Mouse (Mus musculus) hindbrain, postnatal 0 days (tissue): ENCODE results near the gene Ostf1. TPM values are rescaled to one million over a fixed set of nuclear protein-coding genes. Genes with fewer than 3 reads are reported as not detected.

Source experiments
- ATAC-seq: fragments of 200-750 bp; cut with Nextera tagmentation; 2 replicates; pipeline ENCODE4 v1.8.0; 2017; ENCODE audit warnings: mild to moderate bottlenecking, moderate TSS enrichment, moderate library complexity
- DNase-seq: peaks from one replicate; pipeline ENCODE4 v3.0.0-alpha.2; 2015; ENCODE audit warnings: low spot score
- H3K27ac ChIP-seq: fragments of 300-500 bp; sonication (generic); 2 replicates; pipeline ENCODE4 v1.5.1; 2014; ENCODE audit warnings: mild to moderate bottlenecking
- H3K27me3 ChIP-seq: fragments of 300-500 bp; sonication (generic); 2 replicates; pipeline ENCODE4 v1.6.1; 2014; ENCODE audit warnings: low read length, mixed read lengths; ENCODE audit not compliant: insufficient read depth
- H3K36me3 ChIP-seq: fragments of 300-500 bp; sonication (generic); 2 replicates; pipeline ENCODE4 v1.6.1; 2014; ENCODE audit warnings: low read length, mixed read lengths; ENCODE audit not compliant: insufficient read depth
- H3K4me1 ChIP-seq: fragments of 300-500 bp; sonication (generic); 2 replicates; pipeline ENCODE4 v1.6.1; 2014; ENCODE audit warnings: antibody characterized with exemption, low read length, mixed read lengths; ENCODE audit not compliant: insufficient read depth
- H3K4me2 ChIP-seq: fragments of 300-500 bp; sonication (generic); 2 replicates; pipeline ENCODE4 v1.6.1; 2014; ENCODE audit warnings: low read depth, mild to moderate bottlenecking, low read length, moderate library complexity, mixed read lengths
- H3K4me3 ChIP-seq: fragments of 300-500 bp; sonication (generic); 2 replicates; pipeline ENCODE4 v1.5.1; 2014; ENCODE audit warnings: low read length
- H3K9ac ChIP-seq: fragments of 300-500 bp; sonication (generic); replicated peaks from 2 replicates; pipeline ENCODE4 v1.6.1; 2014; ENCODE audit warnings: mild to moderate bottlenecking, low read length, moderate library complexity, mixed read lengths
- H3K9me3 ChIP-seq: fragments of 300-500 bp; sonication (generic); 2 replicates; pipeline ENCODE4 v1.6.1; 2016; ENCODE audit warnings: low read length, mixed read lengths
- CTCF ChIP-seq: IDR thresholded peaks from 2 replicates; pipeline ENCODE4 v1.5.1; 2016; ENCODE audit warnings: antibody characterized with exemption, control low read depth, low read depth
- WGBS: fragments of 180-500 bp; shearing (Covaris S2); extraction: QIAGEN DNeasy Blood & Tissue Kit; methylation state at CpG from one replicate; pipeline ENCODE4 v1.1.7; 2014; 5-methylcytosine and 5-hydroxymethylcytosine counted together
- polyA plus RNA-seq: library from polyadenylated mRNA; unstranded; fragments of >200 nt; fragmentation: Nextera tagmentation; extraction: Ambion mirVana; gene quantifications from 2 replicates; pipeline ENCODE4 v1.2.1, GENCODE M21; 2015
- total RNA-seq: library from RNA; depleted of rRNA; stranded (reverse); fragments of >200 nt; gene quantifications from 2 replicates; pipeline ENCODE4 v1.2.3, GENCODE M21; 2014

The Ostf1 gene
- total and polyA plus RNA-seq, 2 experiments from 2014 or later, result 42.4 to 67.9 TPM

GRCm38 (mm10) chr19:18637954-18638353, 6.3 kb upstream of the Ostf1 start:
- Histone ChIP-seq H3K9ac (no peak overlapping the region), H3K4me1 (no peaks in the 10 kb centered on the region), H3K4me2 (no peak overlapping the region), H3K27ac (no peak overlapping the region), H3K9me3 (no peaks in the 10 kb centered on the region), H3K4me3 (no peak overlapping the region), H3K27me3 (no peaks in the 10 kb centered on the region), H3K36me3 (no peaks in the 10 kb centered on the region)
- ATAC-seq, result no peak
- no peak for DNase-seq
- 89% methylated on average over 5 of the region's 5 CpGs for WGBS
- no peak for TF ChIP-seq CTCF

DNA sequence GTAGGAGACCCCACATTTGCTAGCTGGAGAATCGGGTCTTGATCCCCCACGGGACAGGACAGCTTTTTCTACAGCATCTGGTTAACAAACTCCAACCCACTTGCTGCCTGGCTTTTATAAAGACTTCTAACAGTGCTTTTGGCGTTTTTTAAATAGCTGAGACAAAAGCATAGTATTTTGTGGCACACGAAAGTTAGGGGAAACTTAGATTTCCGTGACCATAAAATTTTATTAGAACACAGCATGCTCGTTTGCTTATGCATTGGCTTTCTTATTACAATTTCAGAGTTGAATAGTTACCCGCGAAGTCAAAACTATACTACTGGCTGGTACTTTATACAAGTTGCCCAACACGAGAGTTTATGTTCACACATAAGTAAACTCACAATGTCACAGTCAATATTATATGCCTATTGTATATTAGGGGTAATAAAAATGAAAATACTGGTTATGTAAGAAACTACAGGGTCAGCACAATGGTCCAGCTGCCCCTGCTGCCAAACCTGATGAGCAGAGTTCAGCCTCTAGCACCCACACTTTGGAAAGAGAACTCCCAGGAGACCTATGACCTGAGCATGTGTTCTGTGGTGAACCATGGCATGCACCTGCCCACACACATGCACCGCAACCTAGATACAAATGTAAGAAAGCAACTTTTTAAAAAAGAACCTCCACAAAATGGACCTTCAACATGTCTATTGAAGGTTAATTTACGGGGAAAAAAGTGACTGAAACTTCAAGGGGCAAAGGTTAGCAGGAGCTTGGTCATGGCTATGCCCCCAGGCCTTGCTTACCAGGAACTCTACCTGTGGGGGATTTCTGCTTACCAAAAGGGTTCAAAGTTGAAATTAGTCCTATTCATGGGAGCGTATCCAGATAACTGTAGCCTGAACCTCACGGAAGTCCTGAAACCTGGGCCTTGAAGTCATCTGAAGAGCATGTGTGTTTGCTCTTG, 885 bp upstream of the Ostf1 start:
- Histone ChIP-seq H3K27me3 (no peaks in the 10 kb centered on the region), H3K4me2 (peak overlapping the region; percentile 90), H3K4me3 (peak overlapping the region; percentile 85), H3K36me3 (no peaks in the 10 kb centered on the region), H3K9ac (peak overlapping the region; percentile 59), H3K4me1 (no peaks in the 10 kb centered on the region), H3K27ac (no peak overlapping the region), H3K9me3 (no peaks in the 10 kb centered on the region)
- no peak for TF ChIP-seq CTCF
- WGBS, result 62% methylated on average over 13 of the region's 13 CpGs
- DNase-seq, result no peak
- no peak for ATAC-seq

DNA sequence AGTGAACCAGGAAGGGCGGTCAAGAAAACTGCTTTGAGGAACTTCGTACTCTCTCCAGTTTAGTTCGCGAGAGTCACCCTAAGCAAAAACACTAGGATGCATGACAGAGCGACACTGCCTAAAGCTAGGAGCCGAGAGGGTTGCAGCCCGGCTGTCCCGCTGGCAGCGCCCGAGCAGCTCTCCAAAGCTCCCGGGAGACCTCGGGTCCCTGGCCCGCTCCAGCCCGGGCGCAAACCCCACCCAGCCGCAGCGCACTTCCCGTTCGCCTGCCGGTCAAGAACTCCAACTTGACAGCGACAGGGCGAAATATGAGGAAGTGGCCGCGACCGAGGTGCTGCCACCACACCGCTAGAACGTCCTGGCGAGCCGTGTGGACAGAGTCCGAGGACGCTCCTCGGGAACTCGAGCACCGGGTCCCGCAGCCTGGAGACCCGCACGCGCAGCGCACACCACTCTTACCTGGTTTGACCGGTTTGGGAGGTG, 421 bp downstream of the Ostf1 start:
- peak; percentile 39 for DNase-seq
- 1% methylated on average over 40 of the region's 40 CpGs for WGBS
- TF ChIP-seq CTCF, result peak; percentile 10; the same call in 1 of the 2 replicates

GRCm38 (mm10) chr19:18630221-18631119, 1.2 kb downstream of the Ostf1 start:
- ATAC-seq, result no peak
- peak; percentile 3 for DNase-seq

More for the DNA sequence above, 421 bp downstream of the Ostf1 start:
- H3K4me1 ChIP-seq, result no peaks in the 10 kb centered on the region
- H3K36me3 ChIP-seq, result no peaks in the 10 kb centered on the region
- peak overlapping the region; percentile 83 for H3K27ac ChIP-seq
- H3K9me3 ChIP-seq, result no peaks in the 10 kb centered on the region
- H3K4me2 ChIP-seq, result peak overlapping the region; percentile 90
- H3K27me3 ChIP-seq, result no peaks in the 10 kb centered on the region
- H3K4me3 ChIP-seq, result peak overlapping the region; percentile 85
- ATAC-seq, result no peak; the same call in 1 of the 2 replicates
- H3K9ac ChIP-seq, result peak overlapping the region; percentile 59

GRCm38 (mm10) chr19:18629589-18629988, 2.0 kb downstream of the Ostf1 start:
- H3K36me3 ChIP-seq, result no peaks in the 10 kb centered on the region
- H3K4me3 ChIP-seq, result peak overlapping the region; percentile 85; the same call in 1 of the 2 replicates
- H3K4me2 ChIP-seq, result peak overlapping the region; percentile 90
- H3K9me3 ChIP-seq, result no peaks in the 10 kb centered on the region
- no peak overlapping the region for H3K9ac ChIP-seq
- no peaks in the 10 kb centered on the region for H3K27me3 ChIP-seq
- no peaks in the 10 kb centered on the region for H3K4me1 ChIP-seq
- DNase-seq (no peak), ATAC-seq (no peak)
- no peak overlapping the region for H3K27ac ChIP-seq
- TF ChIP-seq CTCF, result no peak
- WGBS, result 63% methylated on average over 1 of the region's 1 CpGs

More at GRCm38 (mm10) chr19:18630221-18631119, 1.2 kb downstream of the Ostf1 start:
- no peaks in the 10 kb centered on the region for H3K36me3 ChIP-seq
- H3K4me3 ChIP-seq, result peak overlapping the region; percentile 85
- H3K4me1 ChIP-seq, result no peaks in the 10 kb centered on the region
- WGBS, result 7% methylated on average over 17 of the region's 17 CpGs
- no peaks in the 10 kb centered on the region for H3K27me3 ChIP-seq
- H3K27ac ChIP-seq, result peak overlapping the region; percentile 83; the same call in 1 of the 2 replicates
- no peaks in the 10 kb centered on the region for H3K9me3 ChIP-seq
- TF ChIP-seq CTCF, result no peak
- H3K4me2 ChIP-seq, result peak overlapping the region; percentile 90
- peak overlapping the region; percentile 59 for H3K9ac ChIP-seq

GRCm38 (mm10) chr19:18623894-18624293, 7.7 kb downstream of the Ostf1 start:
- Histone ChIP-seq H3K36me3 (no peaks in the 10 kb centered on the region), H3K4me2 (no peak overlapping the region), H3K4me1 (no peaks in the 10 kb centered on the region), H3K9ac (no peak overlapping the region), H3K9me3 (no peaks in the 10 kb centered on the region), H3K27ac (no peak overlapping the region), H3K27me3 (no peaks in the 10 kb centered on the region), H3K4me3 (no peak overlapping the region)
- DNase-seq (no peak), ATAC-seq (no peak)
- TF ChIP-seq CTCF, result no peak
- WGBS, result 87% methylated on average over 2 of the region's 2 CpGs
